Mouse (Mus musculus) testis, adult 2 months (tissue): Measurements from ENCODE around the gene Emx2. TPM values are rescaled to one million over a fixed set of nuclear protein-coding genes. Genes with fewer than 3 reads are reported as not detected.

Experiments used
- H3K27ac ChIP-seq: fragments of 200-500 bp; 2 replicates; pipeline ENCODE4 v1.5.1; 2012; ENCODE audit warnings: low read depth, low read length; ENCODE audit not compliant: control insufficient read depth, insufficient read depth
- H3K27me3 ChIP-seq: fragments of 200-500 bp; 2 replicates; pipeline ENCODE4 v1.6.1; 2012; ENCODE audit warnings: mild to moderate bottlenecking, low read length, moderate library complexity; ENCODE audit not compliant: control insufficient read depth, insufficient read depth
- H3K36me3 ChIP-seq: fragments of 200-500 bp; 2 replicates; pipeline ENCODE4 v1.6.1; 2012; ENCODE audit warnings: mild to moderate bottlenecking, low read length; ENCODE audit not compliant: control insufficient read depth, insufficient read depth
- H3K4me1 ChIP-seq: fragments of 200-500 bp; 2 replicates; pipeline ENCODE4 v1.6.1; 2012; ENCODE audit warnings: low read length; ENCODE audit not compliant: control insufficient read depth, insufficient read depth
- H3K4me3 ChIP-seq: fragments of 200-500 bp; 2 replicates; pipeline ENCODE4 v1.5.1; 2012; ENCODE audit warnings: low read depth, mild to moderate bottlenecking, low read length, moderate library complexity, mixed read lengths; ENCODE audit not compliant: control insufficient read depth
- CTCF ChIP-seq: fragments of 200-500 bp; IDR thresholded peaks from 2 replicates; pipeline ENCODE4 v1.5.1; 2012; ENCODE audit warnings: low read depth, mild to moderate bottlenecking, inconsistent platforms, low read length, moderate library complexity; ENCODE audit not compliant: control insufficient read depth, insufficient read depth, insufficient replicate concordance
- POLR2A ChIP-seq: fragments of 200-500 bp; IDR thresholded peaks from 2 replicates; pipeline ENCODE4 v1.6.1; 2012; ENCODE audit warnings: low read depth, mild to moderate bottlenecking, inconsistent platforms, low read length, moderate library complexity; ENCODE audit not compliant: control insufficient read depth
- polyA plus RNA-seq: library from polyadenylated mRNA; depleted of rRNA; stranded (reverse); fragments of >200 nt; gene quantifications from 2 replicates; pipeline ENCODE4 v1.2.3, GENCODE M21; 2012

Emx2 gene
- polyA plus RNA-seq, 1 experiment, result 1.7 TPM

GRCm38 (mm10) chr19:59457011-59457945, 894 bp upstream of the Emx2 start:
- no peak overlapping the region for H3K27ac ChIP-seq
- H3K27me3 ChIP-seq, result peaks cover 11% of the 10 kb centered on the region
- peaks cover 22% of the 10 kb centered on the region for H3K4me1 ChIP-seq
- no peaks in the 10 kb centered on the region for H3K36me3 ChIP-seq
- no peak overlapping the region for H3K4me3 ChIP-seq
- TF ChIP-seq POLR2A (no peak), CTCF (no peak)

DNA sequence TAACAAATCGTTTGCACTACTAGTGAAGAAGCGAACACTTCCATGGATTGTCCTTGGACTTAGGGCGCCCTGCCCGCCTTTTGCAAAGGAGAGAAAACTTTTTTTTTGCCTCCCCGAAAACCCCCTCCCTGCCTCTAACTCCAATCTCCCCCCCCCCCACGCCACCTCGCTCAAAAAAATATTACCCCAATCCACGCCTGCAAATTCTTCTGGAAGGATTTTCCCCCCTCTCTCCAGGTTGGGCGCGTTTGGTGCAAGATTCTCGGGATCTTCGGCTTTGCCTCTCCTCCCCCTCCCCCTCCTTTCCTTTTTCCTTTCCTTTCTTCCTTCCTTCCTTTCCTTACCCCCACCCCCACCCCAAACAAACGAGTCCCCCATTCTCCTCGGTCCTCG, 567 bp downstream of the Emx2 start:
- peaks cover 11% of the 10 kb centered on the region for H3K27me3 ChIP-seq

DNA sequence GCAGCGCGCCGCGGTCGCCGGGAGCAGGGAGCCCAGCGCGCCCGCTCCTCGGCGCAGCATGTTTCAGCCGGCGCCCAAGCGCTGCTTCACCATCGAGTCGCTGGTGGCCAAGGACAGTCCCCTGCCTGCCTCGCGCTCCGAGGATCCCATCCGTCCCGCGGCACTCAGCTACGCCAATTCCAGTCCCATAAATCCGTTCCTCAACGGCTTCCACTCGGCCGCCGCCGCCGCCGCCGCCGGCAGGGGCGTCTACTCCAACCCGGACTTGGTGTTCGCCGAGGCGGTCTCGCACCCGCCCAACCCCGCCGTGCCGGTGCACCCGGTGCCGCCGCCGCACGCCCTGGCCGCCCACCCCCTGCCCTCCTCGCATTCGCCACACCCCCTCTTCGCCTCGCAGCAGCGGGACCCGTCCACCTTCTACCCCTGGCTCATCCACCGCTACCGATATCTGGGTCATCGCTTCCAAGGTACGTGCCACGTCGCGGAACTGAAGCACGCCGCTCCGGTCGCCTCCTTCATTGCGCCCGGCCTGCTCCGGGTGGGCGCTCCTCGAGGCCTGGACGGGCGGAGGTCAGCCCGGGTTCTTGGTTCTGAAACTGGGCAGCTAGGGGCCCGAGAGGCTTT, 1.1 kb downstream of the Emx2 start:
- no peaks in the 10 kb centered on the region for H3K36me3 ChIP-seq
- H3K27me3 ChIP-seq, result peaks cover 11% of the 10 kb centered on the region
- no peak overlapping the region for H3K27ac ChIP-seq
- peaks cover 22% of the 10 kb centered on the region for H3K4me1 ChIP-seq
- no peak for TF ChIP-seq CTCF
- no peak for TF ChIP-seq POLR2A
- H3K4me3 ChIP-seq, result peak overlapping the region; percentile 77

More for the DNA sequence above, 567 bp downstream of the Emx2 start:
- H3K36me3 ChIP-seq, result no peaks in the 10 kb centered on the region
- H3K4me1 ChIP-seq, result peaks cover 22% of the 10 kb centered on the region
- peak overlapping the region; percentile 77 for H3K4me3 ChIP-seq
- TF ChIP-seq CTCF (no peak), POLR2A (no peak)
- H3K27ac ChIP-seq, result no peak overlapping the region

DNA sequence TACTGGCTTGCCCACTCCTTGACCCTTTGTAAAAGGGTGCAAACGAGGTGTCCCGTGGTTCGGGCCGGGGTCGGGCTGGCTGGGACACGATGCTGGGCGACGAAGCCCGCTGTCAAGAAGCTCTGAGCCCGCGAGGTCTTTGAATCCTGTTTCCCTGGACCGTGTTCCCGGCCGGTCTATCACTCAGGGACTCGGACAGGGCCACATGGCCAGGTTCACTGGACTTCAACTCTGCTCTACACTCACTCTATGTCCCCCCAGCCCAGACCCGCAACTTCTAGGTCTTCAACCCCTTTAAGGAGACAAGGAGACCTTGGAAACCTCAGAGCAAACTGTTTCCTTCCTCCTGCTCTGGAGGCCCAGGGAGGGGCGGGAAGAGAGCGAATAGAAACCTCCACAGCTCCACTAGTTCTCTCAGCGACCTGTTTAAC, 1.7 kb downstream of the Emx2 start:
- Histone ChIP-seq H3K27me3 (peaks cover 11% of the 10 kb centered on the region), H3K4me3 (peak overlapping the region; percentile 77), H3K27ac (no peak overlapping the region), H3K36me3 (no peaks in the 10 kb centered on the region), H3K4me1 (peaks cover 22% of the 10 kb centered on the region)
- TF ChIP-seq CTCF (no peak), POLR2A (no peak)

DNA sequence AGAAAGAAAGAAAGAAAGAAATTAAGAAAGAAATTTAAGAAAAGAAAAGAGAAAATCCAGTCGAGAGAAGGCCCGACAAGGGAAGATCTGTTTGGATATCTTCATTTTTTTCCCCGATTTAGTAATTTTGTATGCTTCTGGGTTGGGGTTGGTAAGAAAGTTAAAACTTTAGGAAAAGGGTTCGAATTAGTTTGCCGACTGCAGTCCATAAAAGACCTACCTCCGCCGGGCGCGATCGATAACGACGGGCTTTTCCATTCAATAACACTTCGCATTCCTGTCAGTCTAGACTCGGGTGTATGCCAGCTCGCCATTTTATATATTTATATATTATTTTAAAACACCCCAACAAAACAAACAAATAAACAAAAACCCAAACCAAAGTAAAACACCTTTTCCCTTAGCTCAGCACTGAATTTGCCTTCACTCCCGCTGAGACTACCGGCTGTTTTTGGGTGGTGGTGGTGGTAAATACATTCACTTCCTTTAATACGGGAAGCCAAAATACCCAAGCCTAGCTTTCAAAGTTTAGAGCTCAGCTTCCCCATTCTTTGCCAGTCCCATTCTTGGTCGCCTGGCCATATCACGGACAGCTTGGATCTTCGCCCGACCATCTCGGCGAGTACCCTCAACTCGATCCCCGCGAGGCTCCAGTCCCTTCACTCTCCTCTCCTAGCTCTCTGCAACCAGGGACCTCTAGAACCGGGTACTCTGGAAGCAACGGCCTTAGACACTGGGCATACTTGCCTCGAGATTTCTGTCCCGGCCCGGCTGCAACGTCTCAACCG, 2.4 kb downstream of the Emx2 start:
- H3K36me3 ChIP-seq, result no peaks in the 10 kb centered on the region
- TF ChIP-seq CTCF, result no peak
- no peak for TF ChIP-seq POLR2A
- no peak overlapping the region for H3K27ac ChIP-seq
- peaks cover 22% of the 10 kb centered on the region for H3K4me1 ChIP-seq
- peak overlapping the region; percentile 46 for H3K4me3 ChIP-seq
- H3K27me3 ChIP-seq, result peaks cover 11% of the 10 kb centered on the region

DNA sequence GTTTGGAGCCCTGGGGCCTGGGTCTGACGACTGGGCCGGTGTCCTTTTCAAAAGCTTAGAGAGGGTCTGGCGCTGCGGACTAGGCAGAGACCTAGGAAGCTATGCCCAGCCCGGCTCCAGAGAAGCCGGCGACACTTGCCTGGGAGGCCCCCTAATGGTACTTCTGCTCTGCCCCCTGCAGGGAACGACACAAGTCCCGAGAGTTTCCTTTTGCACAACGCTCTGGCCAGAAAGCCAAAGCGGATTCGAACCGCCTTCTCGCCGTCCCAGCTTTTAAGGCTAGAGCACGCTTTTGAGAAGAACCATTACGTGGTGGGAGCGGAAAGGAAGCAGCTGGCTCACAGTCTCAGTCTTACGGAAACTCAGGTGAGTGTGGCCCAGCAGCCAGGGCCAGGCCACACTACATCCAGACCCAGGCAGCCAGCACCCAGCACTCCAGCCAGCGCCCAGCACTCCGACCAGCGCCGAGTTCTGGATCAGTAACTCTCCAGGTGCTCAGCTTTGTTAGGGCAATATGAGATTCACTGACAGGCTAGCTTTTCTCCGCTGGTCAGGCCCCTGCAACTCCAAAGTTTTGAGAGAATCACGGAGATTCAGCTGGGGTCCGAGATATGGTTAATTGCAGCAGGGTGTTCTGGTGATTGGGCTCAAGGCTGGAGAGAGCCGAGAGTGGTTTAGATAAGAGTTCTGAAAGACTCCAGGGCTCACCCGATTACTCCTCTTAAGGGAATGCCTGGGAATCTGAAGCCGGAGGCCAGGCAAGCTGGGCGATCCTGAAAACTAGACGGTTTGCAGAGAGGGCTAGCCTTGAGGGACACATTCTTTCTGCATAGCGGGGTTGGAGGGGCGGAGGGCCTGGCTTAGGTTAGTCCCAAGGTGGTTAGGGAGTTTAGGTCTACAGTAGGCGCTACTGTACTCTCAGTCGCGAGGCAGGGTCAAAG, 3.6 kb downstream of the Emx2 start:
- TF ChIP-seq POLR2A, result no peak
- TF ChIP-seq CTCF, result no peak
- Histone ChIP-seq H3K27ac (no peak overlapping the region), H3K27me3 (peaks cover 11% of the 10 kb centered on the region), H3K36me3 (no peaks in the 10 kb centered on the region), H3K4me3 (peak overlapping the region; percentile 3), H3K4me1 (peaks cover 22% of the 10 kb centered on the region)
